Mouse (Mus musculus) midbrain, postnatal 0 days (tissue): ENCODE results near the gene Galnt10. TPM values are rescaled to one million over a fixed set of nuclear protein-coding genes. Genes with fewer than 3 reads are reported as not detected.

Source experiments
- ATAC-seq: fragments of 200-750 bp; cut with Nextera tagmentation; 2 replicates; pipeline ENCODE4 v1.8.0; 2017; ENCODE audit warnings: moderate number of reproducible peaks, mild to moderate bottlenecking, moderate TSS enrichment, moderate library complexity; ENCODE audit not compliant: low FRiP score
- DNase-seq: peaks from one replicate; pipeline ENCODE4 v3.0.0-alpha.2; 2015; ENCODE audit warnings: low spot score
- H3K27ac ChIP-seq: fragments of 300-500 bp; sonication (generic); 2 replicates; pipeline ENCODE4 v1.5.1; 2014; ENCODE audit warnings: low read depth, mild to moderate bottlenecking, low read length, mixed read lengths
- H3K27me3 ChIP-seq: fragments of 300-500 bp; sonication (generic); 2 replicates; pipeline ENCODE4 v1.6.1; 2014; ENCODE audit warnings: low read length, control low read depth, mixed read lengths; ENCODE audit not compliant: insufficient read depth
- H3K36me3 ChIP-seq: fragments of 300-500 bp; sonication (generic); 2 replicates; pipeline ENCODE4 v1.6.1; 2014; ENCODE audit warnings: low read length, control low read depth, mixed read lengths; ENCODE audit not compliant: insufficient read depth
- H3K4me1 ChIP-seq: fragments of 300-500 bp; sonication (generic); 2 replicates; pipeline ENCODE4 v1.6.1; 2014; ENCODE audit warnings: mild to moderate bottlenecking, control low read depth, antibody characterized with exemption, low read length, mixed read lengths; ENCODE audit not compliant: insufficient read depth
- H3K4me2 ChIP-seq: fragments of 300-500 bp; sonication (generic); 2 replicates; pipeline ENCODE4 v1.6.1; 2014; ENCODE audit warnings: low read depth, mild to moderate bottlenecking, low read length, mixed read lengths; ENCODE audit not compliant: poor library complexity, severe bottlenecking
- H3K4me3 ChIP-seq: fragments of 300-500 bp; sonication (generic); 2 replicates; pipeline ENCODE4 v1.5.1; 2014; ENCODE audit warnings: low read depth, mild to moderate bottlenecking, low read length, moderate library complexity
- H3K9ac ChIP-seq: fragments of 300-500 bp; sonication (generic); replicated peaks from 2 replicates; pipeline ENCODE4 v1.6.1; 2014; ENCODE audit warnings: mild to moderate bottlenecking, low read length, moderate library complexity, mixed read lengths; ENCODE audit not compliant: poor library complexity, severe bottlenecking
- H3K9me3 ChIP-seq: fragments of 300-500 bp; sonication (generic); 2 replicates; pipeline ENCODE4 v1.6.1; 2016; ENCODE audit warnings: low read length, control low read depth
- CTCF ChIP-seq: IDR thresholded peaks from 2 replicates; pipeline ENCODE4 v1.5.1; 2016; ENCODE audit warnings: antibody characterized with exemption, mild to moderate bottlenecking
- WGBS: fragments of 180-500 bp; shearing (Covaris S2); extraction: QIAGEN DNeasy Blood & Tissue Kit; methylation state at CpG from one replicate; pipeline ENCODE4 v1.1.7; 2014; 5-methylcytosine and 5-hydroxymethylcytosine counted together
- polyA plus RNA-seq: library from polyadenylated mRNA; unstranded; fragments of >200 nt; fragmentation: Nextera tagmentation; extraction: Ambion mirVana; gene quantifications from 2 replicates; pipeline ENCODE4 v1.2.1, GENCODE M21; 2015
- total RNA-seq: library from RNA; depleted of rRNA; stranded (reverse); fragments of >200 nt; gene quantifications from 2 replicates; pipeline ENCODE4 v1.2.3, GENCODE M21; 2014

The Galnt10 gene
- total and polyA plus RNA-seq, 2 experiments from 2014 or later, result 11.8 to 26.0 TPM

DNA sequence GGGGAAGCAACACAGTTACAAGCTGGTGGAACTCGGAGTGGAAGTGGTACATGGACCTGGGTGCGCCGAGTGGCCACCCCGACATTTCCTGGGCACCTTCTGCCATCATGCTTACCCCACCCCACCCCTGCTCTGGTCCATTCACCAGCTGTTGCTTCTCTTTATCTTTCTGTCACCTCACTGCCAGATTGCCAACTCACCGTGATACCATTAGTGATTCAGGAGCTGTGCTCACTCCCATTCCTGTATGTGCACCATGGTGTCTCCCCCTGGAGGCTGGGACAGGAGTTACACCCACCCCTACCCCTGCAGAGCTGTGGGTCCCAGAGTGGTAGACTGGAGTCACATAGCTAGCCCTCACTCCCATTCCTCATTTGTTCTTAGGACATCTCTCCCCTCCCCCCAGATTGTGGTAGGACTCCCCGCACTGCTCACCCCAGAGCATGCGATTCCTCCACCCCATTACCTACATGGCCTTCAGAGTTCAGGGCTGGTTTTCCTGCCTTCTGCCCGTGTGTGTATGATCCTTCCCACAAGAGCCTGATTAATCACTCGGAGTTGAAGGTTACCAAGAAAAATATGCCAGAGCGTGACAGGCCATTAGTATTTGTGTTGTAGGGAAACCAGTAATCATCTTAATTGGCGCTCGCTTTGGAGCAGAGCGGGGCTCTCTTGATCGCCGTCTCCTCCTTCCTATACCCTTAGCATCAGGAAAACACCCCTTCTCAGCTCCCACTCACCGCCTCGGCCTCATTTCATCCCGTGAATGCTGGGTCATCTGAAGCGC lies 102.2 kb downstream of the Galnt10 start:
- Histone ChIP-seq H3K36me3 (no peaks in the 10 kb centered on the region), H3K4me1 (no peaks in the 10 kb centered on the region), H3K4me2 (no peak overlapping the region), H3K4me3 (no peak overlapping the region), H3K27ac (no peak overlapping the region), H3K27me3 (no peaks in the 10 kb centered on the region), H3K9ac (no peak overlapping the region), H3K9me3 (no peaks in the 10 kb centered on the region)
- no peak for DNase-seq
- TF ChIP-seq CTCF, result peak; percentile 53
- WGBS, result 88% methylated on average over 19 of the region's 19 CpGs
- no peak for ATAC-seq

DNA sequence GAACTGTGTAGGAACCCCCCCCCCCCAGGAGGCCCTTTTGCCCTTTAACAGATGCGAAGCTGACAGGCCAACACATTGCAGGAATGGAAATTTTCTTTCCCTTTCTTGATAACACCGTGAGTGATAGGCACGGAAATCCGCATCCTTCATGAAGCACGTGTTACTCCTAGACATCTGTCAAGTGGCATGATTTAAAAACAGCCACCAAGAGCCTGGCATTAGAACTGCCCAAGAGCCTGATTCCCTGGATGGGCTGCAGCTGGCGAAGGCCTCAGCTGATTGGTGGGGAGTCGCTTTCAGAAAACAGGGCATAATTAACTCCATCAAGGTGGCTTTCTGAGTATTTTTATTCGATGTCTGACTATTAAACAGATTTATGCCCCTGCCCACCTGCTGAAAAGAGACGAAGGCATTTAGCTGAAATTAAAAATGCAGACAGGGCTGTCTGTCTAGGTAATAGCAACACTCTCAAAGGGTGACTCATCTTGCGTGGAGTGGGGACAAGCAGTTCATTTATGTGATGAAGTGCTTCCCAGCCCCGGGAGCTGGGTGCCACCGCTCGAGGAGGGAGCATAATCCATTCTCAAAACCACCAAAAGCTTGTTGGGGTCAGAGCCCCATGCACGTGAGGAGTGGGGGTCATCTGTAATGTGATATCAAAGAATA lies 108.4 kb downstream of the Galnt10 start:
- H3K9ac ChIP-seq, result no peak overlapping the region
- no peak for TF ChIP-seq CTCF
- H3K27me3 ChIP-seq, result no peaks in the 10 kb centered on the region
- no peaks in the 10 kb centered on the region for H3K9me3 ChIP-seq
- H3K4me3 ChIP-seq, result no peak overlapping the region
- no peak overlapping the region for H3K4me2 ChIP-seq
- ATAC-seq, result peak; percentile 36; the same call in 1 of the 2 replicates
- no peak for DNase-seq
- WGBS, result 51% methylated on average over 14 of the region's 14 CpGs
- no peak overlapping the region for H3K27ac ChIP-seq
- H3K4me1 ChIP-seq, result no peaks in the 10 kb centered on the region
- H3K36me3 ChIP-seq, result no peaks in the 10 kb centered on the region

DNA sequence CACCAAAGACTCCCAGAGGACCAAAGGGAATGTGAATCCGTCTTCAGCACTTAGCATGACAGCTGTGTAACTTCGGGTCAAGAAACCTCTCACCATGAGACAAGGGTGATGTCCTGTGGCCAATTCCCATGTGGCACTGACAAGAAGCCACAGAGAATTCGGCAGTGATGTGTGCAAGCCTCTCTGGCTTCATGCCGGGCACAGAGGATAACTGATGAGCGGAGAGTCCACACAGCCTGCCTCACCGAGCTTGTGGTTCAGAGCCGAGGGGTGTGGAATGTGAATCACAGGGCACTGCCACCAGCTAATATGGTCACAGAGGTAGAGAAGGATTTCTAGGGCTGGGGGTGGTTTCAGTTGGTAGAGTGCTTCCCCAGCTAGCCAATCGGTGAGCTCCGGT lies 113.4 kb downstream of the Galnt10 start:
- Histone ChIP-seq H3K36me3 (no peaks in the 10 kb centered on the region), H3K27me3 (no peaks in the 10 kb centered on the region), H3K4me2 (no peak overlapping the region), H3K4me1 (peaks cover 5% of the 10 kb centered on the region; the same call in 1 of the 2 replicates), H3K9me3 (no peaks in the 10 kb centered on the region), H3K9ac (no peak overlapping the region), H3K4me3 (no peak overlapping the region), H3K27ac (no peak overlapping the region)
- no peak for ATAC-seq
- WGBS, result 75% methylated on average over 9 of the region's 9 CpGs
- DNase-seq, result no peak
- TF ChIP-seq CTCF, result no peak

DNA sequence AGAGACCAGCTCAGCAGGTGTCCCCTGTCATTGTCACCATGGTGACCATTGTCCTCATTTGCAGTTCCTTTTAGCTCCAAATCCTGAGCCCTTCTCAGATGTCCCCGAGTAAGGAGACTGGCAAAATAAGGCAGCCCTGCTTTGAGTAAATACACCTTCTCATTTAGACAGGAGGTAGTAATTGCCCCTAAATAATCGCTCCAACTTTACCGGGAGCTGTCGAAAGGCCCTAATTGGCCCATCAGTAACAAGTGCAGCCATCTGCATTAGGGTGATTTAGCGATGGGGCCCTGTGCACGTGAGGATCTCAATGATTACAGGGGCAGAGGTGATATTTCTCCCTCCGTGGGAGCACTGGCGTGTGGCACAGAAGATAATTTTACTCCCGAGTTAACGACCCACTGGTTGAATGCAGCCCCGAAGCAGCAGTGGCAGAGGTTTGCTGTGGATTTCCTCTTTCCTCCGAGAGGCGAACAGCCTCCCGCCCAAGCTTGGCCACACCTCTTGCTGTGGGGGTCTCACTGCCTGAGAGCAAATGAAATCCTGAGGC lies 115.3 kb downstream of the Galnt10 start:
- peak; percentile 35 for DNase-seq
- Histone ChIP-seq H3K4me2 (no peak overlapping the region), H3K4me1 (peaks cover 5% of the 10 kb centered on the region; the same call in 1 of the 2 replicates), H3K36me3 (no peaks in the 10 kb centered on the region), H3K9me3 (no peaks in the 10 kb centered on the region), H3K27ac (no peak overlapping the region), H3K4me3 (no peak overlapping the region), H3K9ac (no peak overlapping the region), H3K27me3 (no peaks in the 10 kb centered on the region)
- TF ChIP-seq CTCF, result no peak
- WGBS, result 12% methylated on average over 14 of the region's 14 CpGs
- ATAC-seq, result no peak

DNA sequence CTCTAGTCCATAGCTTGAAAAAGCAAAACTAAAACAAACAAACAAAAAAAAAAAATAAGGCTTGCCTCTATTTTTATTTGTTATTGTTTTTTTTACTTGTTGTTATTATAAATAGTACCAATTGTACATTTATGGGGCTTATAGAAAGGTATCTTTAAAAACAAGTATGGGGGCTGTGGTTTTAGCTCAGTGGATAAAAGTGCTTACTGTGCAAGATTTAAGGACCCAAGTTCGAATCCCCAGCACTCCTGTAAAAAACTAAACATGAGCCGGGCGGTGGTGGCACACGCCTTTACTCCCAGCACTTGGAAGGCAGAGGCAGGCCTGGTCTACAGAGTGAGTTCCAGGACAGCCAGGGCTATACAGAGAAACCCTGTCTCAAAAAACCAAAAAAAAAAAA lies 116.1 kb downstream of the Galnt10 start:
- DNase-seq (no peak), ATAC-seq (no peak)
- H3K9me3 ChIP-seq, result no peaks in the 10 kb centered on the region
- H3K27me3 ChIP-seq, result no peaks in the 10 kb centered on the region
- no peak overlapping the region for H3K4me3 ChIP-seq
- no peaks in the 10 kb centered on the region for H3K36me3 ChIP-seq
- H3K27ac ChIP-seq, result no peak overlapping the region
- peaks cover 5% of the 10 kb centered on the region; the same call in 1 of the 2 replicates for H3K4me1 ChIP-seq
- TF ChIP-seq CTCF, result no peak
- no peak overlapping the region for H3K9ac ChIP-seq
- H3K4me2 ChIP-seq, result no peak overlapping the region
- 96% methylated on average over 4 of the region's 4 CpGs for WGBS

DNA sequence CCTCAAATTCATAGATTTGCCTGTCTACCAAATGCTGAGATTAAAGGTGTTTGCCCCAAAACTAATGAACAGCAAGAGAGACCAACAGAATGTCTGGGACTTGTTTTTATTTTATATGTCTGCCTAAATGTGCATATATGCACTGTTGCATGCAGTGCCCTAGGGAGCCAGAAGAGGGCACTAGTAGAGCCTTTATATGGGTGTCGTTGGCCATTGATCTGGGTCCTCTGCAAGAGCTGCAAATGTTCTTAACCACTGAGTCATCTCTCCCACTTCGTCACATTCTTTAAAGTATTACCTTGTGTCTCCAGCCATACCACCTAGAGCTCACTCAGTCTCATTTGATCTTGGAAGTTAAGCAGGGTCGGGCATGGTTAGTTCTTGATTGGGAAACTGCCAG lies 118.9 kb downstream of the Galnt10 start:
- H3K9me3 ChIP-seq, result no peaks in the 10 kb centered on the region
- no peak overlapping the region for H3K4me3 ChIP-seq
- WGBS, result 80% methylated on average over 3 of the region's 3 CpGs
- H3K36me3 ChIP-seq, result no peaks in the 10 kb centered on the region
- no peak overlapping the region for H3K4me2 ChIP-seq
- H3K4me1 ChIP-seq, result peaks cover 5% of the 10 kb centered on the region; the same call in 1 of the 2 replicates
- peak; percentile 50 for TF ChIP-seq CTCF
- no peaks in the 10 kb centered on the region for H3K27me3 ChIP-seq
- DNase-seq (no peak), ATAC-seq (no peak)
- H3K27ac ChIP-seq, result no peak overlapping the region
- H3K9ac ChIP-seq, result no peak overlapping the region
